Mouse (Mus musculus) layer of hippocampus, adult 9-11 months (tissue): ENCODE measurements at regions not wholly inside any gene's neighbourhood (a gene's known extent, or its start where the extent isn't known, plus 50 kb on each side); places are given as distances from the start of the nearest gene placed in this dataset.
A peak's percentile ranks its signal among the peaks of the same experiment; 100 is the strongest.
"Not testable (repeated sequence)": the region's sequence is repeated elsewhere in the genome, so short reads cannot be mapped to it uniquely, and the experiment has no call there.

Experiments
- DNase-seq: peaks from one replicate; pipeline ENCODE4 v3.0.0; 2022

- DNase-seq, result no peak
Observed at GRCm38 (mm10) chr12:49084505-49084904, 298.0 kb upstream of the Foxg1 start.

GRCm38 (mm10) chr12:49086076-49086475 lies 296.4 kb upstream of the Foxg1 start:
- DNase-seq, result no peak

- DNase-seq, result no peak
Observed at GRCm38 (mm10) chr12:49090177-49090576, 292.3 kb upstream of the Foxg1 start.

- DNase-seq, result no peak
Observed at GRCm38 (mm10) chr12:49105931-49106330, 276.5 kb upstream of the Foxg1 start.

GRCm38 (mm10) chr12:49106399-49107382 lies 275.8 kb upstream of the Foxg1 start:
- DNase-seq, result peak; percentile 14

- DNase-seq, result no peak
Observed at GRCm38 (mm10) chr12:49107415-49108148, 274.9 kb upstream of the Foxg1 start.

- DNase-seq, result not testable (repeated sequence)
Observed at GRCm38 (mm10) chr12:49131093-49131492, 251.4 kb upstream of the Foxg1 start.

GRCm38 (mm10) chr12:49170097-49170496 lies 212.4 kb upstream of the Foxg1 start:
- DNase-seq, result peak; percentile 4

- DNase-seq, result no peak
Observed at GRCm38 (mm10) chr12:49171014-49171677, 211.3 kb upstream of the Foxg1 start.

- DNase-seq, result no peak
Observed at GRCm38 (mm10) chr12:49191348-49191747, 191.1 kb upstream of the Foxg1 start.

GRCm38 (mm10) chr12:49233524-49234306 lies 148.7 kb upstream of the Foxg1 start:
- DNase-seq, result no peak
